Mouse (Mus musculus): Measurements from ENCODE around the gene Mcam. TPM values are rescaled to one million over a fixed set of nuclear protein-coding genes. Genes with fewer than 3 reads are reported as not detected.
A peak's percentile ranks its signal among the peaks of the same experiment; 100 is the strongest.

The Mcam gene
- total RNA-seq, 1 experiment from 2014 or later = 2.1 TPM

DNA sequence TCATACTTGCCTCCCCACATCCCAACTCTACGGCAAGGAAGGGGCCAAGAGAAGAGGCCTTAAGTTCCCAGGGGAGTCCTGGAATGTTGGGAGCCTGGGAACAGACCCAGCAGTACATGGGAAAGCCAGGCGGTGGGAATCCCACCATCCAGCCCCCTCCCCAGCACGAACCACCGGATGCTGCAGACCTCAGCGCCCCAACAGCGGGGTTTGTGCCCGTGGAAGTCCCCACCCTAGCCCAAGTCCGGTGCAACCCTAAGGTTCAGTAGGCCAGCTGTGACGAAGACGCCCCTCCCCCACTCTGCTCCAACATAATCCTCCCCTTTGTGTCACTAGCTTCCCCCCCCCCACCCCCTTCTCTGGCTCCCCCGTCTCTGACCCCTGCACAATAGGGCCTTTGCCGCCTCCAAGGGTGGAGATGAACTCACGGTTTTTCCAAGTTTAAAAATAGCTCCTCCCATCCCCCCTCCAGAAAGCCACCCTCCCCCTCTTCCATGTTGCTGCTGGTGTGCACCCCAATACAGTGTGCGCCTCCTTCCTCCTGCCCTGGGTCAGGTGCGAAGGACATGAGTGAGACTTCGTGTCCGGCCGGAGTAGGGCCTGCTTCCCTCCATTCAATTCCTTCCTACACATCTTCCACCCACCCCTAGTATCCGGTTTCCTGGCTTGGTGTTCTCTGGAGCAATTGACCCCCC is 3.5 kb upstream of the Mcam start:
- ATAC-seq (ENCODE audit: extremely low read depth, insufficient number of reproducible peaks, low FRiP score, poor library complexity, severe bottlenecking) = no peak

- ATAC-seq (ENCODE audit: extremely low read depth, insufficient number of reproducible peaks, low FRiP score, poor library complexity, severe bottlenecking) = no peak
These were observed 3.0 kb upstream of the Mcam start for GRCm38 (mm10) chr9:44131276-44131590.

GRCm38 (mm10) chr9:44132200-44132599 is 2.1 kb upstream of the Mcam start:
- ATAC-seq (ENCODE audit: extremely low read depth, insufficient number of reproducible peaks, low FRiP score, poor library complexity, severe bottlenecking) = no peak

- ATAC-seq (ENCODE audit: extremely low read depth, insufficient number of reproducible peaks, low FRiP score, poor library complexity, severe bottlenecking) = no peak
These were observed 982 bp upstream of the Mcam start for GRCm38 (mm10) chr9:44133287-44133686.

DNA sequence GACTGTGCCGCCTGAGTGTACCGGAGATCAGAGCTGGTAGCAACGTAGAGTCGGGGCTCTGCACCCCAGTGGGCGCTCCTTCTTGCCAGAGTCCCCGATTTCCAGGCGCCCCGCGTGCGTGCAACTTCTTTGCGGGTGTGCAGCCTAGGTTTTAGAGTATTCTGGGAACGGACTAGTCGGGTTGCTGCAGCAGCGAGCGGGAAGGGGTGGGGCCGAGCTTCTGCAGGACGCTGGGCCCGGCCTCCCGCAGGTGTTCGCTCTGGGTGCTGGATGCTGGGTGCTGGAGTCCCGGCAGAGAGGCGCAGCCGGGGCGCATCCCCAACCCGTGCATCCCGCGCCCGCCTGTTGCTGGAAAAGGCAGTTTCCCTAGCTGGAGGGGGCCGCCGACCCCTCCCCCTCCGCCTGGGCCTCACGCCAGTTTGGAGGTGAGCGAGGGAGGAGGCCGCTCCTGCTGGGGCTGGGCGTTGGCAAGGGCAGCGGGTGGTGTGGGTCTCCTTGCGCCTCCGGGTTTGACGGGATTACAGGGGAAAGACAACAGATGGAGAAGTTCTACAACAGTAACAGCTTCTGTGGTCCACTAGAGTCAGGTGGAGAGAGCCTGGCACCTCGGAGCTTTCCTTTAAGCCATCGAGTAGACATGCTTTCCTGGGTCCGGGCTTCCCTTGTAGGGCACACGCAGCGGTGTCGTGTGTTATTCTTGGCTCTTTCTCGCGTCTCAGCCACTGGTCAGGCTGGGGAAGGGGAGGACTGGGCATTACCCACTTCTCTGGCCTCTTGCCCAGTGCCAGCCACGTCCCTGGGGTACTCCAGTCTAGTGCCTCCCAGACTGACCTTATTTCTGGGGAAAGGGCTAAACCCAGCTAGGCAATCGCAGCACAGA is 822 bp downstream of the Mcam start:
- no peak for ATAC-seq (ENCODE audit: extremely low read depth, insufficient number of reproducible peaks, low FRiP score, poor library complexity, severe bottlenecking)

DNA sequence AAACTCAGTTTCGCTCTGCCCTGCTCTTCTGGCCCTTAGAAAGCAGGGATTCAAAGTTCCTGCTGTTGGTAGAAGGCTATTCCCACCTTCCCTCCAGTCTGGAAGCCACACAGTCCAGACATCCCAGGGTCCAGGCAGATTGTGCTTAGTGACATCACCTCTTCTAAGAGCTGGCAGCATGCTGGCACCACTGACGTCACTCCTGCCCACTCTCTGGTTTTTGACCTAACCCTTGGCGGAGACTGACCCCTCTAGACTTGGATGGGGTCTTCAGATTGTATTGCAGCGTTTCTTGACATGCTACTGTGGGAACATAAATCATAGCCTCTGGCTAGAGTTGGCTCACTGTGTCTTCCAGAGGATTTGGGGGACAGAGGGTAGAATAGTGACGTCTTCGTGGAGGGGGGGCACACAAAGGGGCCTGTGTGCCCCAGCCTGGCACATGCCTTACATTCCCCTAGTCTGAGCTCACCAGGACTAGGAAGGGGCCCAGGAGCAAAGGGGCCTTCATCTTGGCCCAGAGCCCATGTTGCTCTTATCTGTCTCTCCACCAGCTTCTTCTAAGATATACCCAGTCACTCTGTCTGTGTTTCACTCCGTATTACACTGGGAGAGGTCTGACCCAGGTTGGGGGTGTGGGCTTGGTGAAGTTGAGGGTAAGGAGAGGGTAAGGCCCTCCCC is 1.6 kb downstream of the Mcam start:
- no peak for ATAC-seq (ENCODE audit: extremely low read depth, insufficient number of reproducible peaks, low FRiP score, poor library complexity, severe bottlenecking)

- ATAC-seq (ENCODE audit: extremely low read depth, insufficient number of reproducible peaks, low FRiP score, poor library complexity, severe bottlenecking) = no peak
These were observed 3.6 kb downstream of the Mcam start for GRCm38 (mm10) chr9:44137846-44138245.

- ATAC-seq (ENCODE audit: extremely low read depth, insufficient number of reproducible peaks, low FRiP score, poor library complexity, severe bottlenecking) = no peak
These were observed 7.7 kb downstream of the Mcam start for GRCm38 (mm10) chr9:44141951-44142350.

DNA sequence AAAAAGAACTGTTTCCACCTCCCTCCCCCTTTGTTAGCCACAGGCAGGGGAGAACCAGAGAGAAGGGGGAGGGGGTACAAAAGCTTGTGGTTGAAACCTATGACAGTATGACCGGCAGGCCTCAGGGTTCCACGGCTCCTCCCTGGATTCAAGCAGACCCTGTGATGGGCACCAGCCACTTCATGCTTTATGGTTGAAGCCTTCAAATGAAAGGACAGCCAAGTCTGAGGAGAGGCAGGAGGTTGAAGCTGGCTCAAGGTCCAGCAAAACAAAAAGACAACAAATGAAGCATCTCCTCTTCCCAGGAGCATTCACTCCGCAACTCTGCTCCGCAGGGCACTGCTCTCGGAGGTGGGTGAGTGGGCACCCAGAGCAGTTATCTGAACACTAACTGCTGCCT is 9.2 kb downstream of the Mcam start:
- no peak for ATAC-seq (ENCODE audit: extremely low read depth, insufficient number of reproducible peaks, low FRiP score, poor library complexity, severe bottlenecking)

DNA sequence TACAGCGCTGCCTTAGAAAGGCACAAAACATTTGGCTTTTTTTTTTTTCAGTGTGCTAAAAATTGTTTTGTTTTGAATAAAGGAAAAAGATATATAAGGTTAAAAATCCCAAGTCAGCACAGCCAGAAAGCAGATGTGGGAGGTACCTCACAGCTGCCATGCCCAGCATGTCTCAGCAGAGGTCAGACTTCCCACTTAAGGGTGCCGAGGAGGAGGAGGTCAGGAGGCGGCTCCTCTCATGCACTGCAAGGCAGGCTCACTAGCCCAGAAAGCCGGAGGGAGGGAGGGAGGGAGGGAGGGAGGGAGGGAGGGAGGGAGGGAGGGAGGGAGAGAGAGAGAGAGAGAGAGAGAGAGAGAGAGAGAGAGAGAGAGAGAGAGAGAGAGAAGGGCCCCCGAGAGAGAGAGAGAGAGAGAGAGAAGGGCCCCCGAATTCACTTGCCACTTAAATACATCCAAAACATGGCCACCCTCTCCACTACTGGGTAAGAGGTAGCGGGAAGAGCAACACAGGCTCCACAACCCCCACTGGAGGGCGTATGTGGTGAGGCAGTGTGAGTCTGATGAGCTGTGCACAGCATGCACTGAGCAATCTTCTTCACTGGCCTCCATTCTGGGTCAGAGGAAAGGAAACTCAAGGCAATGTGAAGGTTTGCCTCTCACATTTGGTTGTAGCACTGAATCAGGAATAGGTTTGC is 9.9 kb downstream of the Mcam start:
- no peak for ATAC-seq (ENCODE audit: extremely low read depth, insufficient number of reproducible peaks, low FRiP score, poor library complexity, severe bottlenecking)

- ATAC-seq (ENCODE audit: extremely low read depth, insufficient number of reproducible peaks, low FRiP score, poor library complexity, severe bottlenecking) = no peak
These were observed 10.4 kb downstream of the Mcam start for GRCm38 (mm10) chr9:44144718-44145060.

GRCm38 (mm10) chr9:44147290-44147689 is 13.0 kb downstream of the Mcam start:
- ATAC-seq (ENCODE audit: extremely low read depth, insufficient number of reproducible peaks, low FRiP score, poor library complexity, severe bottlenecking) = no peak

DNA sequence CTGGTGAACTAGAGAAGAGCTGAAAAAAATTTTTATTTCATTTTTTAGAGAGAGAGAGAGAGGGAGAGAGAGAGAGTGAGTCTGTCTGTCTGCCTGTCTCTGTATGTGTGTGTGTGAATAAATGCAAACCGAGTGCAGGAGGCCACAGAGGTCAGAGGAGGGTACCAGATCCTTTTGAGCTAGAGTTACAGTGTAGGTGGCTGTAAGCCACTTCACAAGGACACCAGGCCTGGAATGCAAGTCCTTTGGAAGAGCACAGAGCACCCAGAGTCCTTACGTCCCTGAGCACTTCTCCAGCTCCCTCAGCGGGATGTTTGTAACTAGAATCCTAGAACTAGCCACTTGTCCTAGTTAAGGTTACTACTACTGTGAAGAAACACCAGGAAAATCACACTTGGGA is 25.6 kb downstream of the Mcam start:
- ATAC-seq (ENCODE audit: extremely low read depth, insufficient number of reproducible peaks, low FRiP score, poor library complexity, severe bottlenecking) = no peak

GRCm38 (mm10) chr9:44168931-44169330 is 34.7 kb downstream of the Mcam start:
- ATAC-seq (ENCODE audit: extremely low read depth, insufficient number of reproducible peaks, low FRiP score, poor library complexity, severe bottlenecking) = no peak

DNA sequence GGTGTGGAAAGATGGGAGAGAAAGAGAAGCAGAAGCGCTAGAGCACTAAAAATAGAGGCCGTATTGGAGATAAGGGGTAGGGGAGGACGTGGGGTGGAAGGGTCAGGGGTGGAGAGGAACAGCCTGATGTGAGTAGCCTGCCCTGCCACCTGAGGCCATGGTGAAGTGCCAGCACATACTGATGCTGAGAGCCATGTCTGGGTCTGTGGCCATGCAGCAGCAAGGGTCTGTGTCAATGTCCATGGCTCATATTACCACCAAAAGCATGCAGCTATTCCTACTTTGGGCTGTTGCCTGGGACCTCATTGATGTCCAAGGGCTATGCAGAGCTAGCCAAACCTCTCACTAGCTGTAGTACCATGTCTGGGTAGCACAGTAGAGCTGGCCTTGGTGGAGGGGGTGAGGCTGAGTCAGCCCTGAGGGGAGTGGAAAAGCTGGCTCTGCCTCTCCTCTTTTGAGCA is 36.5 kb downstream of the Mcam start:
- no peak for ATAC-seq (ENCODE audit: extremely low read depth, insufficient number of reproducible peaks, low FRiP score, poor library complexity, severe bottlenecking)

- ATAC-seq (ENCODE audit: extremely low read depth, insufficient number of reproducible peaks, low FRiP score, poor library complexity, severe bottlenecking) = no peak
These were observed 41.3 kb downstream of the Mcam start for GRCm38 (mm10) chr9:44175556-44175955.

- peak; percentile 64; the same call in 1 of the 2 replicates for ATAC-seq (ENCODE audit: extremely low read depth, insufficient number of reproducible peaks, low FRiP score, poor library complexity, severe bottlenecking)
These were observed 41.7 kb downstream of the Mcam start for GRCm38 (mm10) chr9:44175957-44176356.

DNA sequence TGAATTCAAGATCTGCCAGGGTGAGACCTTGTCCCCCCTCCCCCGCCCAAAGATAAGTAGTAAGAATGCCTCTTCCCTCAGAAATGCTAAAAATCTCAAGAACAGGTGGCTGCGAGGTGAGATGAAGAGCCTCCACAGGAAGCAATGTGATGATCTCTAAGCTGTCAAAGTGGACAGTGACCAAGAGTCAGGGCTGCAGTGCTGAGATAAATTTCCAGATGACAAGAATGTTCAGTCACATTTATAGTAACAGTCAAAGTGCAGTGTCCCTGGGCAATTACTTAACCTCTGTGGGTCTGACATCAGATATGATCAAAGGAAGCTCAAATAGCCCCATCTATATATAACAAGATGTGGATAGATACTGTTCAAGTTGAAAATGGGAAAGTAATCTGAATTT is 43.1 kb downstream of the Mcam start:
- no peak for ATAC-seq (ENCODE audit: extremely low read depth, insufficient number of reproducible peaks, low FRiP score, poor library complexity, severe bottlenecking)

GRCm38 (mm10) chr9:44178389-44178788 is 44.1 kb downstream of the Mcam start:
- ATAC-seq (ENCODE audit: extremely low read depth, insufficient number of reproducible peaks, low FRiP score, poor library complexity, severe bottlenecking) = no peak; the same call in 1 of the 2 replicates
